Mouse (Mus musculus) forebrain, embryonic 11.5 days (tissue): ENCODE results near the gene Pced1b. TPM values are rescaled to one million over a fixed set of nuclear protein-coding genes. Genes with fewer than 3 reads are reported as not detected.
"Not testable (repeated sequence)": the region's sequence is repeated elsewhere in the genome, so short reads cannot be mapped to it uniquely, and the experiment has no call there.

Source experiments
- ATAC-seq: fragments of 200-750 bp; cut with Nextera tagmentation; replicated peaks from 2 replicates; pipeline ENCODE4 v1.8.0; 2017; ENCODE audit warnings: moderate TSS enrichment; ENCODE audit not compliant: low FRiP score
- DNase-seq: peaks from one replicate; pipeline ENCODE4 v3.0.0-alpha.2; 2017; ENCODE audit warnings: low spot score
- H3K27ac ChIP-seq: fragments of 300-500 bp; sonication (generic); 2 replicates; pipeline ENCODE4 v1.5.1; 2014; ENCODE audit warnings: low read depth, low read length
- H3K27me3 ChIP-seq: fragments of 300-500 bp; sonication (generic); 2 replicates; pipeline ENCODE4 v1.6.1; 2014; ENCODE audit warnings: mild to moderate bottlenecking, low read length, mixed read lengths; ENCODE audit not compliant: control insufficient read depth, insufficient read depth
- H3K36me3 ChIP-seq: fragments of 300-500 bp; sonication (generic); 2 replicates; pipeline ENCODE4 v1.6.1; 2014; ENCODE audit warnings: mild to moderate bottlenecking, low read length, moderate library complexity, mixed read lengths; ENCODE audit not compliant: control insufficient read depth, insufficient read depth
- H3K4me1 ChIP-seq: fragments of 300-500 bp; sonication (generic); replicated peaks from 2 replicates; pipeline ENCODE4 v1.6.1; 2014; ENCODE audit warnings: low read length, mixed read lengths; ENCODE audit not compliant: control insufficient read depth, insufficient read depth
- H3K4me2 ChIP-seq: fragments of 300-500 bp; sonication (generic); 2 replicates; pipeline ENCODE4 v1.6.1; 2014; ENCODE audit warnings: low read depth, mild to moderate bottlenecking, low read length, moderate library complexity, mixed read lengths; ENCODE audit not compliant: severe bottlenecking
- H3K4me3 ChIP-seq: fragments of 300-500 bp; sonication (generic); 2 replicates; pipeline ENCODE4 v1.5.1; 2014; ENCODE audit warnings: low read depth, low read length
- H3K9ac ChIP-seq: fragments of 300-500 bp; sonication (generic); 2 replicates; pipeline ENCODE4 v1.6.1; 2014; ENCODE audit warnings: low read length
- H3K9me3 ChIP-seq: fragments of 300-500 bp; sonication (generic); 2 replicates; pipeline ENCODE4 v1.6.1; 2016; ENCODE audit warnings: low read length, mixed read lengths; ENCODE audit not compliant: control insufficient read depth
- WGBS: fragments of 180-500 bp; shearing (Covaris S2); extraction: QIAGEN DNeasy Blood & Tissue Kit; methylation state at CpG from one replicate; pipeline ENCODE4 v1.1.7; 2014; 5-methylcytosine and 5-hydroxymethylcytosine counted together
- polyA plus RNA-seq: library from polyadenylated mRNA; unstranded; fragments of >200 nt; fragmentation: Nextera tagmentation; extraction: Ambion mirVana; gene quantifications from 2 replicates; pipeline ENCODE4 v1.2.1, GENCODE M21; 2014

The Pced1b gene
- polyA plus RNA-seq, 1 experiment from 2014 or later = 3.9 TPM

DNA sequence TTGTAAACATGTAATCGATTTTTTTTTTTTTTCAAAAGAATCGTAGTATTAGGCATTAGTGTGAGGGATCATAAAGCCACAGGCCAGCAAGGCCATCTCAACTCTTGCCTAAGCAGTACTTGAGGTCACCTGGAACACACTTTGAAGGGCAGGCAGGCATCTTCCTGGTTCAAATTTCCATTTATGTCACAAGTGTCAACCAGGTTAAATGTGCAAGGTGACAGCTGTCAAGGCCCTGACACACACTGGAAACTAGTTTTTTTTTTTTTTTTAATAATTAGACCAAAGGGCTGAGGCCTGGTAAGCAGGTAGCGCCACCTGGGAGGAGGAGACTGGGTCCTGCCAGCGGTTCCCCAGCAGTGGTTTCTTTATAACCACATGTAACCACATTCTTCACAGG lies 131.2 kb downstream of the Pced1b start:
- Histone ChIP-seq H3K4me3 (no peak overlapping the region), H3K9me3 (no peaks in the 10 kb centered on the region), H3K27ac (no peak overlapping the region), H3K4me1 (peaks cover 5% of the 10 kb centered on the region; the same call in 1 of the 2 replicates), H3K9ac (no peak overlapping the region), H3K27me3 (0 out of 2 replicates have a peak, but pooled peaks cover 3% of the 10 kb centered on the region), H3K4me2 (no peak overlapping the region), H3K36me3 (no peaks in the 10 kb centered on the region)
- DNase-seq = no peak
- no peak for ATAC-seq
- WGBS = 89% methylated on average over 4 of the region's 4 CpGs

DNA sequence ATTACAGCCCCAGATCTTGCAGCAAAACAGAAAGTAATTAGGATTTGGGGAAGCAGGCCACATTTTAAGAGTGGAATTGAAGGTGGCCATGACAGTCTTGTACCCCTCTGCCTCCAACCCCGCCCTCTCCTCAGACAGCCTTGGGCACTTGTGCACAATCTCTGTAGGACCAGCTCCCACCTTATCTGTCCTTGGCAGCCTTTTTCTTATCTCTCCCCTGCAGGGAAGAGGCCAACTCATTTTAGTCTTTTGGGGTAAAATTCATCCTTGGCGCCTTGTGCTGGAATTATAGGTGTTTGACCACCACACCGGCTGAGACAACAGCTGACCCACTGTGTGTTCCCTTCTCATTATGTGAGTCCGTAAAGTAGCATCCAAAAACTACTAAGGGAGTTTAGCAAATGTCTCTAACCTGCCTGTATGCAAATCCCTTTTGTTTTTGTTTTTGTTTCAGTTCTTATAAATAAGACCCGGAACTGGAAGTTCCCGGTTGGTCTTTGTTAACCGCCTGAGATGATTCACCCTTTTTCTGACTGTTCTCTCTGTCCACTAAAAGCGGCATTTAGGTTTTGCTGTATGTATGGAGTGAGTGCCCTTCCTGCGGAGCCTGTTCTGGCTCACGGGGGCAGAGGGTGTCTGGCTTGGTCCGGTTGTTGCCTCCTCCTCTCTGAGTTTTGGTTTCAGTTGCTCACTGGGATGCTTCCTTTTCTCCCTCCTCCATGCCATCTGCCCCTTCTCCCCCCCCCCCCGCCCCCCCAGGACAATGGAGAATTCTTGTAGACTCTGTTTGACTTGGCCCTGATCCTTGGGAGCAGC lies 132.8 kb downstream of the Pced1b start:
- Histone ChIP-seq H3K9me3 (no peaks in the 10 kb centered on the region), H3K4me1 (no peaks in the 10 kb centered on the region), H3K4me2 (no peak overlapping the region), H3K4me3 (no peak overlapping the region), H3K27me3 (0 out of 2 replicates have a peak, but pooled peaks cover 3% of the 10 kb centered on the region), H3K9ac (no peak overlapping the region), H3K27ac (no peak overlapping the region), H3K36me3 (no peaks in the 10 kb centered on the region)
- 74% methylated on average over 11 of the region's 12 CpGs for WGBS
- ATAC-seq (no peak), DNase-seq (no peak)

DNA sequence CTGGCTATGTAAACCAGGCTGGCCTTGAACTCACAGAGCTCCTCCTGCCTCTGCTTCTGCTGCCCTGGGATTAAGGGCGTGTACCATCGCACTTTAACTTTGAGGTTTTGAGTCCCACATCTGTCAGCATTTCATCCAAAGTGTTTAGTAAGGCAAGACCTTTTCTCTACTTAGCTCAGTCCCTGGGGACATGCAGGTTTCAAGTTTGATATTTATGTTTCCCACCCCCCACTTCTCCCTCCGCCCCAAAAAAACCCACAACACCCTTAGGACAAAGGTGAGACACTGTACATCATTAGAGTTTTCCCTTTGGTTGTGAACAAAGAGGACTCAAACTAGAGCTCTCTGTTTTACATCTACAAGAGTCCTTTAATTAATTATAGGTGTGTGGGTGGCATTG lies 135.7 kb downstream of the Pced1b start:
- H3K4me3 ChIP-seq = no peak overlapping the region
- H3K9ac ChIP-seq = no peak overlapping the region
- H3K4me2 ChIP-seq = no peak overlapping the region
- H3K9me3 ChIP-seq = no peaks in the 10 kb centered on the region
- ATAC-seq (no peak), DNase-seq (no peak)
- no peaks in the 10 kb centered on the region for H3K36me3 ChIP-seq
- H3K4me1 ChIP-seq = no peaks in the 10 kb centered on the region
- H3K27ac ChIP-seq = no peak overlapping the region
- no peaks in the 10 kb centered on the region for H3K27me3 ChIP-seq
- WGBS = 93% methylated on average over 3 of the region's 3 CpGs

DNA sequence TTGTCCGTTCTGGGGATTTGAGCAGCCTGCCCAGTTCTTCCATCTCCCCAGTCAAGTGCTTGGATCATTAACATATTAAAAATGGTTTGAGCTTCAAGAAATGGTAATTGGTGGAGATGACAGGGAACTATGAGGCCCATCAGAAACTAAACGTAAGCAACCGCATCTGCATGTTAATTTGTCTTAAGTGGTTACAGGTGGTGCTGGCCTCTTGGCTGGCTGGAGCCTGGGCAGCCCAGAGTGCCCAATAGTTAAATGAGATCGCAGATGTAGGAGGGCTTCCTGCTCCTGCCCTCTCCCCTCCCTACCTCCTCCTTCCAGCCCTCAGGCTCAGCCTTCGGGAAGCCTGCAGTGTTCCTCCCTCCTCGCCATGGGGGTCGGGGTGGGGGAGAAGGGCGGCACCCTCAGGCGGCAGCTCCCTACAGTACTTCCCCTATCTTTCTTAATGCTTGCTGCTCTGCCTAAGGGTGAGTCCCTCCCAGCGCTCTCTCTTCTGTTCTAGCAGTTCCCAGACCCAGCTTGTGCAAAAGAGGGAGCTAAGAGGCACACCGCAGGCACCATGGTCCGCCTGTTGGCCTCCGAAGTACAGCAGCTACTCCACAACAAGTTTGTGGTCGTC lies 136.7 kb downstream of the Pced1b start:
- H3K9ac ChIP-seq = no peak overlapping the region
- H3K4me1 ChIP-seq = no peaks in the 10 kb centered on the region
- ATAC-seq (no peak), DNase-seq (no peak)
- WGBS = 80% methylated on average over 14 of the region's 14 CpGs
- H3K36me3 ChIP-seq = no peaks in the 10 kb centered on the region
- no peak overlapping the region for H3K4me3 ChIP-seq
- H3K9me3 ChIP-seq = no peaks in the 10 kb centered on the region
- no peak overlapping the region for H3K27ac ChIP-seq
- no peaks in the 10 kb centered on the region for H3K27me3 ChIP-seq
- H3K4me2 ChIP-seq = no peak overlapping the region

DNA sequence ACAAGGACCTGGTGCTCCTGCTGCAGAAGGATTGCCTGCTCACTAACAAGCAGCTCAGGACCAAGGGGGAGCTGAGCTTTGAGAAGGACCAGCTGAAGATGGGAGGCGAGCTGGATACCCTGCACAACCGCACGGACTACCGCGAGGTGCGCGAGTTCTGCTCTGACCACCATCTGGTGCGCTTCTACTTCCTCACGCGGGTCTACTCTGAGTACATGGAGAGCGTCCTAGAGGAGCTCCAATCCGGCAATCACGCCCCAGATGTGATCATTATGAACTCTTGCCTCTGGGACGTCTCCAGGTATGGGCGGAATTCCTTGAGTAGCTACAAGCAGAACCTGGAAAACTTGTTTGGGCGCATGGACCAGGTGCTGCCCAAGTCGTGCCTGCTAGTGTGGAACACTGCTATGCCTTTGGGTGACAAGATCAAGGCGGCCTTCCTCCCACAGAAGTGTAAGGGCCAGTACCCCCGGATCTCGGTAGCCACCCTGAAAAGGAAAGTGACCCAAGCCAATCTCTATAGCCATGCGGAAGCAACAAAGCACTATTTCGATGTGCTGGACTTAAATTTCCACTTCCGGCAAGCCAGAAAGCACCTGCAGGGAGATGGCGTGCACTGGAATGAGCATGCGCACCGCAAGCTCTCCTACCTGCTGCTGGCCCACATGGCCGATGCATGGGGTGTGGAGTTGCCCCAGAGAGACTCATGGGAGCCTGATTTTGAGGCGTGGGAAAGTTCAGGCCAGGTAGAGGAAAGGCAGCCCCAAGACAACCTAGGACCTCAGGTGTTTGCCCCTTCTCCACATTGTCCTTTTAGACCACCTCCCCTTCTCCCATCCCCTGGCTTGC lies 137.5 kb downstream of the Pced1b start:
- Histone ChIP-seq H3K36me3 (no peaks in the 10 kb centered on the region), H3K4me3 (no peak overlapping the region), H3K27ac (no peak overlapping the region), H3K4me1 (no peaks in the 10 kb centered on the region), H3K4me2 (no peak overlapping the region), H3K9me3 (no peaks in the 10 kb centered on the region), H3K27me3 (no peaks in the 10 kb centered on the region), H3K9ac (no peak overlapping the region)
- ATAC-seq (no peak), DNase-seq (no peak)
- WGBS = 95% methylated on average over 28 of the region's 28 CpGs

DNA sequence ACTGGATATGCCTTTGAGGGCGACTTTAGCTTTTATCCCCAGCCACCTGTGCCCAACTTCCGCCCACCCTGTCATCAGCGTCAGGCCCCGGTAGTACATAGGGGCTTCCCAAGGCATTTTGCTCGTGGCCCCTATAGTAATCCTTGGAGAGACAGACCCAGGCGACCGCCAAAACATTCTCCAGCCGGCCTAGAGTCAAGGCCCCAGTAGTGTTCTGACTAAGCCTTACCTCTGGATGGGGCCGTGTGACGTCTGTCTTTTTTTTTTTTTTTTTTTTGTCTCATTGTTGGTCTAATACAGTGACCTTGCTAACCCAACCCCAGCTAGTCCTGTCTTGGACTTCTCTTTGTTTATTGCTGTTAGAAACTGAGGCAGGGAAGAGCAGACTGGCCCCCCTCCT lies 138.3 kb downstream of the Pced1b start:
- not testable (repeated sequence) for H3K27me3 ChIP-seq, ATAC-seq, H3K27ac ChIP-seq, H3K4me1 ChIP-seq, H3K9ac ChIP-seq, H3K4me3 ChIP-seq, H3K4me2 ChIP-seq, DNase-seq, H3K36me3 ChIP-seq, H3K9me3 ChIP-seq
- WGBS = 93% methylated on average over 10 of the region's 10 CpGs

DNA sequence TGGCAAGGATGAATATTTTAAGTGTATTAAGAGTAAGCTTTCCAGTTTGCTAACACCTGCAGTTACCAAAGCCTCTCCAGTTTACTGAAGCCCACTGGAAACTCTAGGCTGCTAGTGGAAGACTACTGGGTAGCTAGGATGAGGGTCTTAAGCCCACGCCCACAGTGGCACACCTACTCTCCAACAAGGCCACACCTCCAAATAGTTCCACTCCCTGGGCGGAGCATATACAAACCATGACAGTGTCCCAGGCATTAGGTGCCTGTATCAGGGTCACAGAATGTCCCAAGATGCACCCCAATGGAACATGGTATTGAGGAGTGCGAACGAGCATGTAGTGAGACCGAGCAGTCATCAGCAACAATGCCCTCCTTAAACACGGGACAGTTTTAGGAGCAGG lies 140.9 kb downstream of the Pced1b start:
- no peak overlapping the region for H3K4me3 ChIP-seq
- 96% methylated on average over 6 of the region's 6 CpGs for WGBS
- DNase-seq (no peak), ATAC-seq (no peak)
- H3K27ac ChIP-seq = no peak overlapping the region
- H3K36me3 ChIP-seq = no peaks in the 10 kb centered on the region
- H3K9ac ChIP-seq = no peak overlapping the region
- no peaks in the 10 kb centered on the region for H3K27me3 ChIP-seq
- no peak overlapping the region for H3K4me2 ChIP-seq
- H3K9me3 ChIP-seq = no peaks in the 10 kb centered on the region
- no peaks in the 10 kb centered on the region for H3K4me1 ChIP-seq

DNA sequence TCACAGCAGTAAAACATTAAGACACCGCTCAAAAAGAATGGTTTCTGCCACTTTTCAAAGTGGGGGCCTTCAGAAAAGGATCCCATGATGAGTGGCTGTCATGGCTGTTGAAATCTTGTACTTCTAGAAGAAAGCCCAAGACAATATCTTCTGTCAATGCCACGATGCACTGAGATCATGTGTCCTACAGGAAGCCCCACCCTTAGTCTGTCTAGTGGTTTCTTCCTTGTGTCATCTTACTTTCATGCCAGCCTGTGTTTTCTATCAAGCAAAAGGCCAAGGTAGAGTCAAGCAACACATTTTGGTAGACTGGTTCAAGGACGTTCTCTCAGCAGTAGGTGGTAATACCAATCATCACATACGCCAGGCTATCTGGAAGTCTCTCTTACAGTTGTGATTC lies 142.7 kb downstream of the Pced1b start:
- H3K4me3 ChIP-seq = no peak overlapping the region
- 0 out of 2 replicates have a peak, but pooled peaks cover 3% of the 10 kb centered on the region for H3K4me1 ChIP-seq
- H3K9ac ChIP-seq = no peak overlapping the region
- H3K27me3 ChIP-seq = no peaks in the 10 kb centered on the region
- H3K36me3 ChIP-seq = no peaks in the 10 kb centered on the region
- H3K27ac ChIP-seq = no peak overlapping the region
- H3K4me2 ChIP-seq = no peak overlapping the region
- no peak for DNase-seq
- ATAC-seq = no peak
- WGBS = 91% methylated on average over 4 of the region's 4 CpGs
- H3K9me3 ChIP-seq = no peaks in the 10 kb centered on the region
